Mouse (Mus musculus) liver, adult 2 months (tissue): ENCODE results near the gene Gen1. TPM values are rescaled to one million over a fixed set of nuclear protein-coding genes. Genes with fewer than 3 reads are reported as not detected.

Experiments used
- DNase-seq: peaks from one replicate; pipeline ENCODE4 v3.0.0-alpha.2; 2011; ENCODE audit warnings: low read depth, low spot score; ENCODE audit errors: extremely low read depth
- H3K27ac ChIP-seq: fragments of 200-500 bp; replicated peaks from 2 replicates; pipeline ENCODE4 v1.5.1; 2012; ENCODE audit warnings: low read depth, mild to moderate bottlenecking, control low read depth, inconsistent platforms, low read length; ENCODE audit not compliant: insufficient read depth
- H3K27me3 ChIP-seq: fragments of 200-500 bp; 2 replicates; pipeline ENCODE4 v1.6.1; 2012; ENCODE audit warnings: mild to moderate bottlenecking, moderate library complexity, low read length, inconsistent platforms; ENCODE audit not compliant: control insufficient read depth, insufficient read depth
- H3K36me3 ChIP-seq: fragments of 200-500 bp; 2 replicates; pipeline ENCODE4 v1.6.1; 2012; ENCODE audit warnings: low read length, inconsistent platforms; ENCODE audit not compliant: control insufficient read depth, insufficient read depth
- H3K4me1 ChIP-seq: fragments of 200-500 bp; 2 replicates; pipeline ENCODE4 v1.6.1; 2011; ENCODE audit warnings: low read length; ENCODE audit not compliant: control insufficient read depth, insufficient read depth
- H3K4me3 ChIP-seq: fragments of 200-500 bp; 2 replicates; pipeline ENCODE4 v1.5.1; 2011; ENCODE audit warnings: low read depth, mild to moderate bottlenecking, control low read depth, low read length, moderate library complexity; ENCODE audit not compliant: insufficient read depth
- H3K79me2 ChIP-seq: fragments of 200-500 bp; 2 replicates; pipeline ENCODE4 v1.6.1; 2012; ENCODE audit warnings: inconsistent platforms, mild to moderate bottlenecking, low read length, moderate library complexity; ENCODE audit not compliant: control insufficient read depth, insufficient read depth
- H3K9ac ChIP-seq: fragments of 200-500 bp; 2 replicates; pipeline ENCODE4 v1.6.1; 2012; ENCODE audit warnings: low read depth, mild to moderate bottlenecking, control low read depth, inconsistent platforms, low read length
- CTCF ChIP-seq: fragments of 200-500 bp; IDR thresholded peaks from 2 replicates; pipeline ENCODE4 v1.5.1; 2011; ENCODE audit warnings: low read depth, low read length, control low read depth
- POLR2A ChIP-seq: fragments of 200-500 bp; IDR thresholded peaks from 2 replicates; pipeline ENCODE4 v1.6.1; 2011; ENCODE audit warnings: low read length, control low read depth; ENCODE audit not compliant: insufficient read depth; ENCODE audit errors: extremely low read depth
- WGBS: fragments of 180-500 bp; shearing (Covaris S2); methylation state at CpG from one replicate; pipeline ENCODE4 v1.1.7; 2018; 5-methylcytosine and 5-hydroxymethylcytosine counted together
- polyA plus RNA-seq: library from polyadenylated mRNA; depleted of rRNA; stranded (reverse); fragments of >200 nt; gene quantifications from 2 replicates; pipeline ENCODE4 v1.2.3, GENCODE M21; 2012
- total RNA-seq: library from RNA; depleted of rRNA; stranded (reverse); fragments of >200 nt; gene quantifications from 2 replicates; pipeline ENCODE4 v1.2.3, GENCODE M21; 2014

Gen1 gene
- total and polyA plus RNA-seq, 2 experiments: 0.05 to 0.74 TPM

DNA sequence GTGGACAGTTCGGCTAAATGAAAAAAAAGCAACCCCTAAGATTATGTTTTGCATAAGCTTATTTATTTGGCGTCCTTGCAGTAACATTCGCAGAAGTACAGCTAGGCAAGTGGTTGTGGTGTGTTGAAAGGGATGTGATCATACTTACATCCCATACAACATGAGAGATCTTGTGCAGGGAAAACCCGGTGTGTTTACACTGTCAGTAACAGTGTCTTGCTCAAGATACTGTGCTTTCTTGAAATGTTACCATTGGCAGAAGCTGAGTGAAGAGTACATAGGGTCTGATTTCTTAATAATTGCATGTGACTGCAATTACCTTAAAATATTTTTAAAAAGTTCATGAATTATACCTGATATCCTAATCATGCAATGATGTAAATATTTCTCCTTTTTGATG is 7.0 kb upstream of the Gen1 start:
- Histone ChIP-seq H3K36me3 (peaks cover 29% of the 10 kb centered on the region), H3K27ac (no peak overlapping the region), H3K27me3 (no peaks in the 10 kb centered on the region), H3K4me3 (no peak overlapping the region), H3K4me1 (peaks cover 2% of the 10 kb centered on the region; the same call in 1 of the 2 replicates), H3K79me2 (peaks cover 5% of the 10 kb centered on the region; the same call in 1 of the 2 replicates), H3K9ac (no peak overlapping the region)
- no peak for DNase-seq
- no peak for TF ChIP-seq CTCF
- TF ChIP-seq POLR2A: no peak
- WGBS: 93% methylated on average over 4 of the region's 4 CpGs

DNA sequence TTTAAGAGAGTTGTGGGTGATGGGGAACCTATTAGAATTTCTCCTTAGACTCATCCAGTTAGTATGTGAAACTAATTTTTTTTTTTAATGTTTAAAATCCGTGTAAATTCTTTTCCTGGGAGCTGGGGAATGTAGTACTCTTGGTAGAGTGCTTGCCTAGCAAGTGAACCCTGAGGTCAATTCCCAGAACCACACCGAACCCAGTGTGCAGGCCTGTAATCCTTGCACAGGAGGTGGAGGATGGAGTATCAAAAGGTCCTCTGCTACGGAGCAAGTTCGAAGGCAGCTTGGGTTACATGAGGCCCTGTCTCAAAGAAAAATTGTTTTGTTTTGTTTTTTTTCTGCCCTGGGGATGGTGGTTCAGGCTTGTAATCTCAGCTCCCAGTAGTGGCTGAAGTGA is 1.4 kb upstream of the Gen1 start:
- TF ChIP-seq CTCF (no peak), POLR2A (no peak)
- peaks cover 8% of the 10 kb centered on the region; the same call in 1 of the 2 replicates for H3K79me2 ChIP-seq
- 3% methylated on average over 4 of the region's 4 CpGs for WGBS
- peaks cover 4% of the 10 kb centered on the region for H3K36me3 ChIP-seq
- H3K4me1 ChIP-seq: peaks cover 10% of the 10 kb centered on the region
- H3K4me3 ChIP-seq: peak overlapping the region; percentile 89
- DNase-seq: peak; percentile 50
- H3K27me3 ChIP-seq: no peaks in the 10 kb centered on the region
- H3K9ac ChIP-seq: peak overlapping the region; percentile 48
- H3K27ac ChIP-seq: 0 out of 2 replicates have a peak overlapping the region, but pooled peaks have one; percentile 12

DNA sequence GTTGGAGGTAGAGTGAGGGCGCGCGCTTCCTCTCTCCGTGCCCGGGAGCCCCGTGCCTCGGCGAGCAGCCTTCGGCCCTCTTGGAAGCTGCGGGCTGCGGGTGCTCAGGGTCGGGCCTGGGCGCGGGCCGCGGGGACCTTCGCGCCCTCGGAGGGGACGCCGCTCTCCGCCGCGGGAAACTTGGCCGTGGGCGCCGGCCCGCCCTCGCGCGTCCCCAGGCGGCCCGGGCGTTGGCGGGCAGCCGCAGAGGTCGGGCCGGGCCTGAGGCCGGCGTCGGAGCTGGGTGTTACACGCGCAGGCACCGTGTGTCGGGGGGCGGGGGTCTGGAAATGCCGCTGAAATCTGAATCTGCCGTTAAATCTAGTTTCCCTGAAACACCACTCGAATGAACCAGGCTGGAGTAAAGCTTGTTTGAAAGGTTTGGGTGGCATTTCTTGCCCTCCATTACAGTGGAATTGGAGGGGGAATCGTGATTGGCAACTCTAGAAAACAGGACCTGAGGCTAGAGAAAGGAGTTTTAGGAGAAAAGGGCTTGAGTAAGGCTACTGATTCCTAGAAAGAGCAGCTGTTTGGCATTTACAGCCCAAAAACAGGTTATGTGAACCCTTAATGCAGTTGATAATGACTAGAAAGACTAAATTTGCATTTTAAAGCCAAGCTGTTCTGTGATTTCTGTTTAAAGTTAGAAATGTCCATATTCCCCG is 833 bp upstream of the Gen1 start:
- Histone ChIP-seq H3K36me3 (peaks cover 3% of the 10 kb centered on the region; the same call in 1 of the 2 replicates), H3K9ac (peak overlapping the region; percentile 91), H3K27ac (peak overlapping the region; percentile 85), H3K4me3 (peak overlapping the region; percentile 89), H3K4me1 (peaks cover 10% of the 10 kb centered on the region), H3K27me3 (no peaks in the 10 kb centered on the region), H3K79me2 (peaks cover 8% of the 10 kb centered on the region; the same call in 1 of the 2 replicates)
- TF ChIP-seq CTCF (no peak), POLR2A (no peak)
- DNase-seq: peak; percentile 31
- WGBS: under 1% methylated on average over 51 of the region's 51 CpGs

DNA sequence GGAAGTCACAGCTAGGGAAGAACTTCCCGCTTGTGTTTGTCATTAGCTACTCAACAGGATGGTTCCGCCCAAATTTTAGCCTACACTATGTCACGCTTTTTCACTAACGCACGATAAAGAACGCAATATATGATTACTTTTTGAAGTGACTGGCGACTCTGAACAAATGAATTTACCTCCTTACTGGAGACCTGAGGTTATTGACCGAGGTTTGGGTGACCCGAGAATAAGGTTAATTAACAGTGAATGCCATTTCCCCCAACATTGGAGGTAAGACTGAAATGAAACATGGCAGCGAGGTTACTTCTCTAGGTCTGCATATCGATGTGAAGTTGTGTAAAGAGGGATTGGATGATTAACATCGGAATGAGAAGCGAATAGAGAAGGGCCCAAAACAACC is 706 bp downstream of the Gen1 start:
- Histone ChIP-seq H3K36me3 (no peaks in the 10 kb centered on the region; the same call in 1 of the 2 replicates), H3K4me3 (peak overlapping the region; percentile 89), H3K27ac (no peak overlapping the region), H3K27me3 (no peaks in the 10 kb centered on the region), H3K4me1 (peaks cover 10% of the 10 kb centered on the region), H3K79me2 (peaks cover 8% of the 10 kb centered on the region; the same call in 1 of the 2 replicates), H3K9ac (no peak overlapping the region)
- TF ChIP-seq POLR2A (no peak), CTCF (no peak)
- no peak for DNase-seq
- WGBS: 4% methylated on average over 13 of the region's 13 CpGs

DNA sequence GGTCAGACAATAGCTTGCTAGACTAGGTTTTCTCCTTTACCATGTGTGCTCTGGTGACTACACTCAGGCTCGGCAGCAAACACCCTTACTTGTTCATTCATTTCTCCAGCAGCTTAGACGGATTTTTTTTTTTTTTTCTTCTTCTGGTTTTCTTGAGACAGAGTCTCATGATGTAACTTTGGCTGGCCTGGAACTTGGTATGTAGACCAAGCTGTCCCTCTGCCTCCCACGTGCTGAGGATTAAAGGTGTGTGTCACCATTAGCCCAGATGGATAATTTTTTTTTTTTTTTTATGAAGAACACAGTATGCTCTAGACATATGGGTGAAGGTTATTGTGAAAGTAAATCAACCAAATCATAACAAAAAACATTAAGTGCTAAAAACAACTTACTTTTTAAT is 15.3 kb downstream of the Gen1 start:
- Histone ChIP-seq H3K27ac (no peak overlapping the region), H3K9ac (no peak overlapping the region), H3K4me1 (no peaks in the 10 kb centered on the region), H3K79me2 (no peaks in the 10 kb centered on the region), H3K27me3 (no peaks in the 10 kb centered on the region), H3K4me3 (no peak overlapping the region), H3K36me3 (no peaks in the 10 kb centered on the region)
- TF ChIP-seq POLR2A (no peak), CTCF (no peak)
- no peak for DNase-seq
- WGBS: 96% methylated on average over 3 of the region's 3 CpGs

DNA sequence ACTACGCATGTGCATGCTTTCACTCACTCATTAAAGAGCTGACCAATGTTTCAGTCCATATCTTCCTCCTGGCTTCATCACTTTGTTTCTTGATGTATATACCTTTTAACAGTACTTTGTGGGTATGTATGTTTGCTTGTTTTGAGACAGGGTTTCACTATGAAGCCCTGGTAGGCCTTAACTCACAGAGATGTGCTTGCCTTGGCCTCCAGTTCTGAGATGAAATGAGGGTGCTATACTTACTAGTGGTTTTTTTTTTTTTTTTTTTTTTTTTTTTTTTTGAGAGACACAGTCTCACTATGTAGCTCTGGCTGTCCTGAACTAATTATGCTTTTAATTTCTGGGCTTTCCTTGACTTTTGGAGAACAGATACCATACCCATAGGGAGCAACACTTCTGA is 18.1 kb downstream of the Gen1 start:
- Histone ChIP-seq H3K36me3 (no peaks in the 10 kb centered on the region), H3K9ac (no peak overlapping the region), H3K27me3 (no peaks in the 10 kb centered on the region), H3K27ac (no peak overlapping the region), H3K4me3 (no peak overlapping the region), H3K4me1 (no peaks in the 10 kb centered on the region), H3K79me2 (no peaks in the 10 kb centered on the region)
- TF ChIP-seq CTCF: no peak
- TF ChIP-seq POLR2A: no peak
- WGBS: 98% methylated on average over 1 of the region's 1 CpGs
- DNase-seq: no peak
